Mouse (Mus musculus): ENCODE data around the gene Mdm1. TPM values are rescaled to one million over a fixed set of nuclear protein-coding genes. Genes with fewer than 3 reads are reported as not detected.

Gene Mdm1
- total and polyA plus RNA-seq, 2 experiments from 2014 or later: 23.0 to 31.0 TPM

GRCm38 (mm10) chr10:118132993-118133392 lies 8.6 kb upstream of the Mdm1 start:
- no peak for ATAC-seq
- no peak for TF ChIP-seq CTCF (IDR thresholded peaks at IDR 0.05; ENCODE audit: low read depth)
- no peaks in the 10 kb centered on the region for H3K4me1 ChIP-seq (ENCODE audit: insufficient read depth, low read length)
- H3K4me3 ChIP-seq (ENCODE audit: low read length): no peak overlapping the region
- 69% methylated on average over 6 of the region's 6 CpGs for WGBS
- no peaks in the 10 kb centered on the region for H3K9me3 ChIP-seq (ENCODE audit: low read length)
- H3K27me3 ChIP-seq (ENCODE audit: insufficient read depth, low read length): no peaks in the 10 kb centered on the region
- H3K9ac ChIP-seq (replicated peaks; ENCODE audit: low read length): no peak overlapping the region
- DNase-seq (ENCODE audit: low spot score): peak; percentile 50
- H3K4me2 ChIP-seq (ENCODE audit: low read depth, low read length): 0 out of 2 replicates have a peak overlapping the region, but pooled peaks have one; percentile 18
- no peak overlapping the region for H3K27ac ChIP-seq
- H3K36me3 ChIP-seq (ENCODE audit: insufficient read depth, low read length): no peaks in the 10 kb centered on the region

GRCm38 (mm10) chr10:118138508-118138907 lies 3.1 kb upstream of the Mdm1 start:
- Histone ChIP-seq H3K27me3 (ENCODE audit: insufficient read depth, low read length) (no peaks in the 10 kb centered on the region), H3K4me2 (ENCODE audit: low read depth, low read length) (no peak overlapping the region), H3K4me3 (ENCODE audit: low read length) (no peak overlapping the region), H3K27ac (no peak overlapping the region), H3K4me1 (ENCODE audit: insufficient read depth, low read length) (0 out of 2 replicates have a peak, but pooled peaks cover 3% of the 10 kb centered on the region), H3K9me3 (ENCODE audit: low read length) (no peaks in the 10 kb centered on the region), H3K9ac (replicated peaks; ENCODE audit: low read length) (no peak overlapping the region), H3K36me3 (ENCODE audit: insufficient read depth, low read length) (no peaks in the 10 kb centered on the region)
- 88% methylated on average over 11 of the region's 11 CpGs for WGBS
- no peak for TF ChIP-seq CTCF (IDR thresholded peaks at IDR 0.05; ENCODE audit: low read depth)
- no peak for ATAC-seq
- no peak for DNase-seq (ENCODE audit: low spot score)

- no peak overlapping the region for H3K4me3 ChIP-seq (ENCODE audit: low read length)
- ATAC-seq (no peak), DNase-seq (ENCODE audit: low spot score) (no peak)
- H3K9me3 ChIP-seq (ENCODE audit: low read length): no peaks in the 10 kb centered on the region
- no peak overlapping the region for H3K27ac ChIP-seq
- H3K9ac ChIP-seq (replicated peaks; ENCODE audit: low read length): no peak overlapping the region
- WGBS: 60% methylated on average over 8 of the region's 8 CpGs
- H3K4me1 ChIP-seq (ENCODE audit: insufficient read depth, low read length): 0 out of 2 replicates have a peak, but pooled peaks cover 3% of the 10 kb centered on the region
- H3K27me3 ChIP-seq (ENCODE audit: insufficient read depth, low read length): no peaks in the 10 kb centered on the region
- no peak for TF ChIP-seq CTCF (IDR thresholded peaks at IDR 0.05; ENCODE audit: low read depth)
- H3K4me2 ChIP-seq (ENCODE audit: low read depth, low read length): no peak overlapping the region
- H3K36me3 ChIP-seq (ENCODE audit: insufficient read depth, low read length): no peaks in the 10 kb centered on the region
These were observed 1.6 kb upstream of the Mdm1 start for GRCm38 (mm10) chr10:118139837-118140570.

GRCm38 (mm10) chr10:118141884-118142801 lies 532 bp downstream of the Mdm1 start:
- H3K4me1 ChIP-seq (ENCODE audit: insufficient read depth, low read length): 0 out of 2 replicates have a peak, but pooled peaks cover 3% of the 10 kb centered on the region
- H3K4me2 ChIP-seq (ENCODE audit: low read depth, low read length): peak overlapping the region; percentile 77
- DNase-seq (ENCODE audit: low spot score) (peak; percentile 43), ATAC-seq (peak; percentile 70)
- H3K9me3 ChIP-seq (ENCODE audit: low read length): no peaks in the 10 kb centered on the region
- H3K36me3 ChIP-seq (ENCODE audit: insufficient read depth, low read length): no peaks in the 10 kb centered on the region
- TF ChIP-seq CTCF (IDR thresholded peaks at IDR 0.05; ENCODE audit: low read depth): no peak
- peak overlapping the region; percentile 90 for H3K4me3 ChIP-seq (ENCODE audit: low read length)
- H3K9ac ChIP-seq (replicated peaks; ENCODE audit: low read length): peak overlapping the region; percentile 64
- 3% methylated on average over 52 of the region's 53 CpGs for WGBS
- no peaks in the 10 kb centered on the region for H3K27me3 ChIP-seq (ENCODE audit: insufficient read depth, low read length)
- no peak overlapping the region for H3K27ac ChIP-seq

DNA sequence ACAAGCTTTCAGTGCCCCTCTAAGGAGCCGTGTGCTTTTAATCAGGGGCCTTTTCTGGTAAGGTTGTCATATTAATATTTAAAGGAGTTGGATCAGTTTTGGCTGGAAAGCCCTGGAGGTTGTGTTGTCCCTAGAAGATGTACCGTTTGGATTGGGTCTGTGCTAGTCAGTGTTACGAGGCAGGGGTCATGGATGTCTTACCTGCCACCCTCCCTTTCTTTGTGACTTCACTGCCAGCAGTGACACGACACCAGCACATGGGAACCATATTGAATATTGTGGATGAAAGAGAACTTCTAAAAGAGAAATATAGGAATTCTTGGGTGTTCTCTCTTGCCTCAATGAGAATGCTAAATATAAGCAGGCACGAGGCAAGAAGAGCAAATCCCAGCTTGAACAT lies 7.8 kb downstream of the Mdm1 start:
- Histone ChIP-seq H3K27ac (no peak overlapping the region), H3K9me3 (ENCODE audit: low read length) (no peaks in the 10 kb centered on the region), H3K4me1 (ENCODE audit: insufficient read depth, low read length) (no peaks in the 10 kb centered on the region), H3K36me3 (ENCODE audit: insufficient read depth, low read length) (no peaks in the 10 kb centered on the region; the same call in 1 of the 2 replicates), H3K4me3 (ENCODE audit: low read length) (no peak overlapping the region), H3K27me3 (ENCODE audit: insufficient read depth, low read length) (no peaks in the 10 kb centered on the region), H3K4me2 (ENCODE audit: low read depth, low read length) (no peak overlapping the region), H3K9ac (replicated peaks; ENCODE audit: low read length) (no peak overlapping the region)
- no peak for TF ChIP-seq CTCF (IDR thresholded peaks at IDR 0.05; ENCODE audit: low read depth)
- 82% methylated on average over 5 of the region's 5 CpGs for WGBS
- ATAC-seq: no peak
- DNase-seq (ENCODE audit: low spot score): no peak

- WGBS: 91% methylated on average over 9 of the region's 9 CpGs
- no peak for ATAC-seq
These were observed 9.3 kb downstream of the Mdm1 start for GRCm38 (mm10) chr10:118150866-118151265.

More at GRCm38 (mm10) chr10:118150866-118151265, 9.3 kb downstream of the Mdm1 start:
- H3K9me3 ChIP-seq (ENCODE audit: low read length): no peaks in the 10 kb centered on the region
- H3K4me2 ChIP-seq (ENCODE audit: low read depth, low read length): no peak overlapping the region
- H3K36me3 ChIP-seq (ENCODE audit: insufficient read depth, low read length): no peaks in the 10 kb centered on the region; the same call in 1 of the 2 replicates
- no peak overlapping the region for H3K4me3 ChIP-seq (ENCODE audit: low read length)
- H3K27ac ChIP-seq: no peak overlapping the region
- no peaks in the 10 kb centered on the region for H3K27me3 ChIP-seq (ENCODE audit: insufficient read depth, low read length)
- no peak overlapping the region for H3K9ac ChIP-seq (replicated peaks; ENCODE audit: low read length)
- TF ChIP-seq CTCF (IDR thresholded peaks at IDR 0.05; ENCODE audit: low read depth): no peak
- DNase-seq (ENCODE audit: low spot score): no peak
- no peaks in the 10 kb centered on the region for H3K4me1 ChIP-seq (ENCODE audit: insufficient read depth, low read length)

Measured in hindbrain, postnatal 0 days (tissue).